Mouse (Mus musculus) fat pad, adult 2 months (tissue): ENCODE results near the gene Tdpoz3.
"Not testable (repeated sequence)": the region's sequence is repeated elsewhere in the genome, so short reads cannot be mapped to it uniquely, and the experiment has no call there.

Experiments
- DNase-seq: peaks from one replicate; pipeline ENCODE4 v3.0.0-alpha.2; 2011; ENCODE audit warnings: low read depth, low spot score; ENCODE audit errors: extremely low read depth

The Tdpoz3 gene

DNA sequence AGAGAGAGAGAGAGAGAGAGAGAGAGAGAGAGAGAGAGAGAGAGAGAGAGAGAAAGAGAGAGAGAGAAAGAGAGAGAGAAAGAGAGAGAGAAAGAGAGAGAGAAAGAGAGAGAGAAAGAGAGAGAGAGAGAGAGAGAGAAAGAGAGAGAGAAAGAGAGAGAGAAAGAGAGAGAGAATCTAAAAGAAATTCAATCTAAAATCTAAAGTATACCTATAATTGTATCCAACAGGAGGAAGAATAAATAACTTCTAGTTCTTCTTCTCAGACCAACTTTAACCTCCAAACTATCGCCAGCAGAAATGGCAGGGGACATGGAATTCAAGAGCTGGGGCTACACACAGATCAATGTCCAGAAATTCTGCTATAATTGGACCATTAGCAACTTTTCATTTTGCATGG lies at the start of gene Tdpoz3:
Gene Tdpoz3 (plus strand): TSS at position 301 of the 400 bp plus-strand sequence.
- DNase-seq, result not testable (repeated sequence)

DNA sequence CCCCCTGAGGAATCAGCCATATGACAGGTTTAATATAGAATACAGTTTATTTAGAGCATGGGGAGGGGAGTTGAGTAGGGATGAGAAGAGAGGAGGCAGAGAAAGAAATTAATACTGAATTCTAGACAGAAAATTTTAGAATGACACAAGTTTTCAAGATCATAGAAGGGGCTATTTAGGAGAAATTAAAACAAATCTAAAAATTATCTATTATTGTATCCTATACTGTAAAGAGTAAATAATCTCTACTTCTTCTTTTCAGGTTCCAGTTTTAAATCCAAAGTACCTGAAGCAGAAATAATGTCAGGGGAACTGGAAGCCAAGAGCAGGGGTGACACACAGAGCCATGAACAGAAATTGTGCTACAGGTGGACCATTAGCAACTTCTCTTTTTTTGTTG lies 29.7 kb upstream of the Tdpoz3 start, which contains the start of gene Tdpoz4:
Gene Tdpoz4 (plus strand): TSS at position 301 of the 400 bp plus-strand sequence.
- DNase-seq, result not testable (repeated sequence)

DNA sequence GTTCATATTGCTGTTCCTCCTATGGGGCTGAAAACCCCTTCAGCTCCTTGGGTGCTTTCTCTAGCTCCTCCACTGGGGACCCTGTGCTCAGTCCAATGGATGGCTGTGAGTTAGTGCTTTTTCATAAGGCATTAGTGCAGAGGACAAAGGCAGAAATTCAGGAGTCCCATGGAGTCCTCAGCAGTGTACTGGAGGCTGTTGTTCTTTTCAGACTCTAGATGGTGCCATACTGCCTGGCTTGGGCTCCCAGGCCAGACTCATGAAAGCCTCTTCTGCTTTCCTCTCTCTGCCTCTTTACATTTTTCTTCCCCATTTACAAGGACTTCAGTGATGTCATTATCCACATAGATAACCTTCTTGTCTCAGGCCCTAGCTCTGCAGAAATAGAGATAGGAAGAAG lies 12.5 kb upstream of the Tdpoz3 start:
- not testable (repeated sequence) for DNase-seq

DNA sequence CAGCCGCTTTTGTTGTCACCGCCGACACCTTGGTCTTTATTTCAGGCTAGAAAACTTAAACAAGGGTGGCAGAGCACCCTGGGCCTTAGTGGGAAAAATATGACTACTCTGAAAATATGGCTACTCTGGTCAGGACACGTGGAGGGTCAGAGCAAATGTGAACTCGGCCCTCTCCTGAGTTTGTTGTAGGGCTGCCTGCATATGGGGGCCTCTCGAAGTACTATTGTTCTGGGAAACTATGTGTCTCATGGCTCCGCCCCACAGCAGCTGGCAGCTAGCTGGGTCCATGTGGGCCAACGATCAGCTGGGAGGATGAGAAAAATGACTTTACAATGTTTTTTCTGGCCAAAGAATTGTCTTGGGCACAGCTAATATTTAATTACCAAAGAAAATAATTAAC lies 33.1 kb downstream of the Tdpoz3 start:
- not testable (repeated sequence) for DNase-seq

DNA sequence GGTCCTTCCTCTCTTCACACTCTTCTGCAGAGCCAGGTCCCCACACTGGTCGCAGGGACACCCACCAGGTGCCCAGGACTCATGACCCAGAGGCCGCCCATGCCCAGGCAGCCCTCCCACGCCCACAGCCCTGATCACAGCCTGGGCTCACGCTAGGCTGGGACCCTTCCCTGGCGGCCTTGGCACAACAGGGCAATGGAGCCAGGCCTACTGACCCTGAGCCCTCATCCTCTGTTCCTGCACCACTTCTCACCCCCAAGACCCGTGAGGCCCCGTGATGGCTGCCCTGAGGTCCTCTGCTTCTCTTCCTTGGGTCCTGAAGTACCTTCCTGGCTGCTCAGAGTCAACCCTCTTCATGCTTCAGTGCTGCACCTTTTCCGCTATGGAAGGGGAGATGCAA lies 44.8 kb downstream of the Tdpoz3 start:
- not testable (repeated sequence) for DNase-seq
